Mouse (Mus musculus) kidney, adult 2 months (tissue): Measurements from ENCODE around the gene Lag3. TPM values are rescaled to one million over a fixed set of nuclear protein-coding genes. Genes with fewer than 3 reads are reported as not detected.
"Not testable (repeated sequence)": the region's sequence is repeated elsewhere in the genome, so short reads cannot be mapped to it uniquely, and the experiment has no call there.

Source experiments
- DNase-seq: peaks from one replicate; pipeline ENCODE4 v3.0.0; 2021
- H3K27ac ChIP-seq: fragments of 200-500 bp; 2 replicates; pipeline ENCODE4 v1.5.1; 2012; ENCODE audit warnings: low read depth, low read length, control low read depth, inconsistent platforms; ENCODE audit not compliant: insufficient read depth
- H3K27me3 ChIP-seq: fragments of 200-500 bp; replicated peaks from 2 replicates; pipeline ENCODE4 v1.6.1; 2012; ENCODE audit warnings: mild to moderate bottlenecking, moderate library complexity, low read length, inconsistent platforms; ENCODE audit not compliant: control insufficient read depth, insufficient read depth
- H3K36me3 ChIP-seq: fragments of 200-500 bp; 2 replicates; pipeline ENCODE4 v1.6.1; 2012; ENCODE audit warnings: mild to moderate bottlenecking, moderate library complexity, low read length, inconsistent platforms; ENCODE audit not compliant: control insufficient read depth, insufficient read depth
- H3K4me1 ChIP-seq: fragments of 200-500 bp; 2 replicates; pipeline ENCODE4 v1.6.1; 2011; ENCODE audit warnings: low read length; ENCODE audit not compliant: control insufficient read depth, insufficient read depth
- H3K4me3 ChIP-seq: fragments of 200-500 bp; 2 replicates; pipeline ENCODE4 v1.5.1; 2011; ENCODE audit warnings: mild to moderate bottlenecking, low read depth, low read length, control low read depth; ENCODE audit not compliant: insufficient read depth
- CTCF ChIP-seq: fragments of 200-500 bp; conservative IDR thresholded peaks from 2 replicates; pipeline ENCODE4 v1.5.1; 2011; ENCODE audit warnings: low read depth, mild to moderate bottlenecking, control low read depth, low read length, moderate library complexity, mixed read lengths; ENCODE audit not compliant: insufficient read depth, insufficient read length
- POLR2A ChIP-seq: fragments of 200-500 bp; IDR thresholded peaks from one replicate; pipeline ENCODE4 v1.6.1; 2011; ENCODE audit warnings: low read depth, low read length, control low read depth
- WGBS: fragments of 180-500 bp; shearing (Covaris S2); methylation state at CpG from one replicate; pipeline ENCODE4 v1.1.7; 2018; 5-methylcytosine and 5-hydroxymethylcytosine counted together
- polyA plus RNA-seq: library from polyadenylated mRNA; depleted of rRNA; stranded (reverse); fragments of >200 nt; gene quantifications from 2 replicates; pipeline ENCODE4 v1.2.3, GENCODE M21; 2012

The Lag3 gene
- polyA plus RNA-seq, 1 experiment, result 1.5 TPM

DNA sequence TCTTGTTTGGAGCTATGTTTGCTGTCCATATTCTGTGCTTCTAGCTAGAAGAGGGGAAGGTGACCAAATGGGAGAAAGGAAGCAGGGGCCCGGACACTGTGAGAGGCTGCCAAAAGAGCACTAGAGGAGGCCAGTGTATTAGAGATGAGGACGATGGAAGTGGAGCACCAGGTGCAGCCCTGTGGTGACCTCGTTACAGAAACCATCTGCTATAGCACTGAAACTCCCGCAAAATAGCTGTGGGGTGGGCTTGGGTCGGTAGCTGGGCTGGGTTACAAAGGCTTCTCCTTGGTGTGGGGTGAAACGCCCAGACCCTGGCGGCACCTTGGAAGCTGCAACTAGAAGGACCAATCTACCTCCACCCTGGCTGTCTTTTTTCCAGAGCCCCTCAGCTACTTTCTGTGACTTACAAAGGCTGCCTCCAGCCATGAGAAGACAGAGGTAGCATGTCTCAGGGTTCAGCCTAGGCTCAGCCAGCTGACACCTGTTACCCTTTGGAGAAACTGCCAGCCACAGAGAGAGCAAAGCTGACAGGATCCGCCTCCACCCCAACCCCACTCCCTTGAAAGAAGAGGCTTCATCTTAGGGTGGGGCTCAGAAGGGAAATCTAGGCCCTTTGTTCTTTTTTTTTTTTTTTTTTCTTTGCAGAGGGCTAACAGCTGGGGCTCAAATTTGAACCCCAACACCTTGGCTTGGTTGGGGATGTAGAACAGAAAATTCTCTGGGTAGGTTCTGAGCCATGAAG, 11.3 kb downstream of the Lag3 start:
- H3K4me3 ChIP-seq, result no peak overlapping the region
- H3K27me3 ChIP-seq, result no peaks in the 10 kb centered on the region
- no peaks in the 10 kb centered on the region for H3K36me3 ChIP-seq
- H3K4me1 ChIP-seq, result peaks cover 7% of the 10 kb centered on the region; the same call in 1 of the 2 replicates
- DNase-seq, result no peak
- WGBS, result 70% methylated on average over 8 of the region's 8 CpGs
- TF ChIP-seq POLR2A (no peak), CTCF (no peak)
- no peak overlapping the region for H3K27ac ChIP-seq

DNA sequence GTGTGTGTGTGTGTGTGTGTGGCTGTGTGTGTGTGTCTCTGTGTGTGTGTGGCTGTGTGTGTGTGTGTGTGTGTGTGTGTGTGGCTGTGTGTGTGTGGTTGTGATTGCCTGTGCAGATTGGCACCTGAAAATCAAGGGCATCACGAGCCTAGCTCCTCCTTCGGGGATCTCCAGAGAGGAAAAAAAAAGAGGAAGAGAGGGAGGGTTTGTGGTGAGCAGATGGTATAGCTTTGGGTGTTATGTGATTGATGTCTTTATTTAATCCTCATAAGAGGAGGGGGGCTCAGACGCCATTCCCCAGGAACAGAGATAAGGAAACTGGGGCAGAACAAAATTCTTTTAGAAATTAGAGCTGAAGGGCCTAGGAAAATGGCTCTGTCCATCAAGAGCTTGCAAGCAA, 13.1 kb downstream of the Lag3 start:
- 66% methylated on average over 3 of the region's 3 CpGs for WGBS
- Histone ChIP-seq H3K27ac (no peak overlapping the region), H3K36me3 (no peaks in the 10 kb centered on the region), H3K27me3 (no peaks in the 10 kb centered on the region), H3K4me1 (no peaks in the 10 kb centered on the region), H3K4me3 (no peak overlapping the region)
- no peak for DNase-seq
- TF ChIP-seq CTCF (no peak), POLR2A (no peak)

DNA sequence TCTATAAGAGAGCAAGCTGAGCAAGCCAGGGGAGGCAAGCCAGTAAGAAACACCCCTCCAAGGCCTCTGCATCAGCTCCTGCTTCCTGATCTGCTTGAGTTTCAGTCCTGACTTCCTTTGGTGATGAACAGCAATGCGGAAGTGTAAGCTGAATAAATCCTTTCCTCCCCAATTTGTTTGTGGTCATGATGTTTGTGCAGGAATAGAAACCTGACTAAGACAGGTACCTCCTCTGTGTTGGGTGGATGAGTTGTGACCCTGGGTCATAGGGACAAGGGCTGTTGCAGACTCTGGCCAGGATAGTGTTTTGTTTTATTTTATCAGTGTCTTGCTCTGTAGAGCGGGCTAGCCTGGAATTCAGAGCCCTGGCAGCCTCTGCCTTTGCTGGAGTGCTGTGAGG, 17.4 kb downstream of the Lag3 start:
- H3K27ac ChIP-seq, H3K27me3 ChIP-seq, H3K4me3 ChIP-seq, H3K36me3 ChIP-seq, DNase-seq, H3K4me1 ChIP-seq: not testable (repeated sequence)
- 74% methylated on average over 2 of the region's 2 CpGs for WGBS

DNA sequence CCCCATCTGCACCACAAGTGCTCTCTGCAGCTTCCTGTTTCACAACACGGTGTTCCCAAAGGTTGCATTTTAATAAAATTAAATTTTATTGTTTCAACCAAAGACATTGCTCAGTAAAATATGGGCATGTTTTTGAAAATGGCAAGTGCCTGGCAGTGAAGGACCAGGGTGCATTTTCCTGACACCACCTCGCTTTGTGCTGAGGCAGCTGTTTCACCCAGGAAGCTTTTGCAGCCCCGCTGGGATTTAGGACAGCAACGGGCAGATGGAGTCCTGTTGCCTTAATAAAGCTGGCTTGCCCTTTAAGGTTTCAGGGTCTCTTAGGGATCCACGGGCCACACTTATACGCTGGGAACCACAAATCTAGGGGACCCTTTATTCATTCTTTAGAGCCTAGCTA, 20.5 kb downstream of the Lag3 start:
- DNase-seq, result no peak
- H3K4me3 ChIP-seq, result no peak overlapping the region
- TF ChIP-seq POLR2A (no peak), CTCF (no peak)
- no peaks in the 10 kb centered on the region for H3K27me3 ChIP-seq
- 59% methylated on average over 6 of the region's 6 CpGs for WGBS
- H3K36me3 ChIP-seq, result no peaks in the 10 kb centered on the region
- H3K27ac ChIP-seq, result no peak overlapping the region
- no peaks in the 10 kb centered on the region for H3K4me1 ChIP-seq

DNA sequence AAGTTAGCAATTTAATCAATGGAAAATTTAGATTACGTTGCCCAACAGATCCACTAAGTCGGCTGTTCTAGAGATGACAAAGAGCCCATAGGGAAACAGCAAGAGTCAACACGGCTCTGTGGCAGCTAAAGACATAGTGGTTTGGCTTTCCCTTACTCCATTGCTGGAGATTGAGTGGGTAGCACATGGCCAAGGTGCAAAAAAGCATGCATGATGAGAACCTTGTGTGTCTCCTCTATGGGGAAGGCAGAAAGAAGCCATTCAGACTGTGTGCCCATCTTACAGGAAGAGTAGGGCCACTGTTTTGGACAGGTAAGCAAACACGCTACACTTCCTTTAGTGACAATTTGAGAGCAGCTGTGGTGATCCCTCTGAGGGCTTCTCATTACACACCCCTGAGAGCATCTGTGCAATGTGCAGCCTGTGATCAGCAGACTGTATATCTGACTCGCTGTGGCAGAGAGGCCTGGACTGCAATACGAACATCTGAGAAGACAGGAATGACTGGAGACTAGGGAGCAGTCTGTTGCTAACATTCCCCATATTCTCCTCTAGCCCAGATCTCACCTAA, 22.9 kb downstream of the Lag3 start:
- Histone ChIP-seq H3K27me3 (no peaks in the 10 kb centered on the region), H3K27ac (no peak overlapping the region), H3K4me3 (no peak overlapping the region), H3K36me3 (no peaks in the 10 kb centered on the region), H3K4me1 (no peaks in the 10 kb centered on the region)
- TF ChIP-seq CTCF, result no peak
- TF ChIP-seq POLR2A, result no peak
- 89% methylated on average over 6 of the region's 6 CpGs for WGBS
- no peak for DNase-seq

DNA sequence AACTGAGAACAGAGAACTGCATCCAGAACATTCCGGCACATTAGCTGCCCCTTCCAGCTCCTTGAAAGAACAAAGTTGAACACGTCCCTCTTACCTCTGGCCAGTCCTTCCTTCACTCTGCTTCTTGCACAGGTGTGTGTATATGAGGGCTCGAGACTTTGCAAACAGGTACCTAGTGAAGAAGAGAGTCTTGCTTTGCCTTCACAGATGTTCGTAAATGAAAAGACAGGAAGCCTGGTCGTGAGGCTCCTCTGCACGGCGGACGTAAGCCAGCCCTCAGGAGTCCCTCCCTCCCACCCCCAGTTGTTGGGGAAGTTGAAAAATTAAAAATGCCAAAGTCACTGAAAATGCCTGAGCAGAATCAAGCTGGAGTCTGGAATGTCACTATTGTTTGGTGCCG, 23.5 kb downstream of the Lag3 start, which contains the start of gene Cd4:
Gene Cd4, minus strand, starts transcription at position 236 of the 400 bp plus-strand sequence.
- DNase-seq, result no peak
- H3K27ac ChIP-seq, result no peak within 1 kb of the TSS
- no peak for TF ChIP-seq CTCF
- no peak for TF ChIP-seq POLR2A
- no peaks in the 10 kb centered on the region for H3K27me3 ChIP-seq
- 77% methylated on average over 9 of the region's 9 CpGs for WGBS
- no peak within 1 kb of the TSS for H3K4me3 ChIP-seq
- no peaks in the 10 kb centered on the region for H3K4me1 ChIP-seq
- no peaks in the 10 kb centered on the region for H3K36me3 ChIP-seq

DNA sequence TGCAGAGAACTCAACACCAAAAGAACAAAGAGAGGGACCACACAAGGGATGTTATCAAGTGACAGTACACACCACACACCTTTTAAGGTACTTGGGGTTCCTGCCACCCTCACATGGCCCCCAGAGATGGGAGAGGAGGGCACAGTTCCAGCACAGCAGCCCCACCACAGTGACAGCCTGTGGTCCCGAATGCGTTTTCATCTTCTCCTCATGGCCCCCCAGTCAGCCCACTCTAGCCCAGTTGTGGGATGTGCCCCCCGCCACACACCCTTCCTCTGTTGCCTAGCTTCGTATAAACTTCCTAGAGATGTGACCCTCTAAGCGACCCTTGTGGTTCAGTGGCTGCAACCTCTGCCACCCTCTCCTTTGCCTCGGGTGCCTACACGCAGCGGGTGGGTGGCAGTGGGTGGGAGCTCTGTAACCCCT, 25.5 kb downstream of the Lag3 start:
- Histone ChIP-seq H3K27ac (no peak overlapping the region), H3K27me3 (no peaks in the 10 kb centered on the region), H3K4me3 (no peak overlapping the region), H3K36me3 (no peaks in the 10 kb centered on the region), H3K4me1 (no peaks in the 10 kb centered on the region)
- TF ChIP-seq POLR2A (no peak), CTCF (no peak)
- WGBS, result 90% methylated on average over 8 of the region's 8 CpGs
- no peak for DNase-seq
